Mouse (Mus musculus): ENCODE data around the gene Ttc33. TPM values are rescaled to one million over a fixed set of nuclear protein-coding genes. Genes with fewer than 3 reads are reported as not detected.
"Not testable (repeated sequence)": the region's sequence is repeated elsewhere in the genome, so short reads cannot be mapped to it uniquely, and the experiment has no call there.

The Ttc33 gene
- total RNA-seq, 2 experiments from 2014 or later = 38.9 to 39.9 TPM

DNA sequence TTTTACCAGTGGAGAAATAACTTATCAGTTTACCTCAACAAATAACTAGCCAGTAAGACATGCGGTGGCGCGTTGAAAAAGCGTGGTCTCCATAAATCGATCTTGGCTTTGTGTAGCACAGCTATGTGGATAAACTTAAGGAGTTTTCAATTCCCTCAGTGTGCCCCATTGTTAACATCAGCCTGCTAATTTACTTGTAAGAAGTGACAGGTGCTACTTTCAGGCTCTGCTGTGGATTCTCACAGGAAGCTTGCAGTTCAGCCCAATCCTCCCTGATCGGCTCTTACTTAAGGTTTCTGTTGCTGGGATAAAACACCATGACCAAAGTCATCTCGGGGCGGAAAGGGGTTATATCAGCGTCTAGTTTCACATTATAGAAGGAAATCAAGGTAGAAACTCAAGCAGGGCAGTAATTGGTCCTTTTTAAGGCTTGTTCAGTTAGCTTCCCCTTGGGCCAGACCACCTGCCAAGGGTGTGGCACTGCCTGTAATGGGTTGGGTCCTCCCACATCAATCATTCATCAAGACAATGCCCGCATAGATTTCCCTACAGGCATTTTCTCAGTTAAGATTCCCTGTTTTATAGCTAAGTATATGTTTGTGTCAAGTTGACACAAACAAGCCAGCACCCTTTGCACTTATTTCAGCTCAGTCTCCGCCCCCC lies 526 bp upstream of the Ttc33 start:
- DNase-seq = peak; percentile 13
- intact Hi-C loops (cut with DNase I) = no loop called here

DNA sequence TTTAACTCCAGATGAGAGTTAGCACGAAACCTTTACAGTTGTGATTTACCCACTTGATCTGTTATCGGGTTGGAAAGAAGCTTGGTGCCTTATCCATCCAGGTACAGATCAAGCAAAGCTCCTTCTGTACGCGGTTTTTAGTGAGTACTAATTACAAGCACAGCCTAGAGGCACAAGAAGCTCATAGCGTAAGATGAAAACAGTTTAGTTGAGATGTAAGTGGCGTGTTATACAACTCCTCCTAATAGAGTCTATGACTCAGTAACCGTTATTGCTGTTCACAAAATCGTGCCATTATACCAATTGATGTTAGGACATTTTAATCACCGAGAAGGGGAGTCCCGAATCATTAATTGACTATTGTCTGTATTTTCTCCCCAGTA lies 959 bp downstream of the Ttc33 start:
- DNase-seq = no peak
- intact Hi-C loops (cut with DNase I) = no loop called here

DNA sequence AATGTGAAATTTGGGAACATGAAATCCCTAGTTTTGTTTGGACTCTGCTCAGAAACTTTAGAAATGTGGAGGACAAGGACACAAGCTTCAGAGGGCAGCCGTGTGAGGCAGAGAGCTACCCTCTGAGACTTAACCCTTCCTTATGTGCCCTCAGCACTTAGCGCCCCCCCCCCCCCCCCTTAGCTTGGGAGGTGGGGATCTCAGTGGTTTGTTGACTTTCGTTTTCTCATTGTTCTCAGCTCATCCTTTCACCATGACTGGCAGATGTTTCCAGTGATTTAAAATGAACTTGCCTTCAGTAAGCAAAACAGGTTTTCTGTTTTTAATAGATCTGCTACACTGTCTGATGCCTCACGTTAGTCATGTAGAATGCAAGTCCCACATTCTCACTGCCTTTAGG lies 1.8 kb downstream of the Ttc33 start:
- no peak for DNase-seq
- intact Hi-C loops (cut with DNase I) = no loop called here

DNA sequence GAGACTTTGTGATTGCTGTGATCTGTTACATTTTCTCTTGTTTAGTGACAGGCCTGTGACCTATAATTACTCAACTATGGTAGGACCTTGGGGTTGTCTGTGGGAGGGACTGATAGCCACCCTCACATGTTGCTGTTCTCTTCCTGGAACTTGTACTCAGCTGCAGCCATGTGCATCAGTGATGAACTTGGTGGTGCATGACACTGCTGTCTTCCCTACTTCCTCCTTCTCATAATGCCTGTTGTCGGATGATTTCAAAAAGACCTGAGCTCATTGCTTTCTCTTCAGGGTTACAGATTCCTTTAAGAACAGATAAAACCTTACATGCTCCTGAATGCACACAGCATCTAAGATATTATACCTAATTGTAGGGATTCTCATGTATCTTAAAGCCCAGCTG lies 2.7 kb downstream of the Ttc33 start:
- intact Hi-C loops (cut with DNase I) = no loop called here
- DNase-seq = no peak

DNA sequence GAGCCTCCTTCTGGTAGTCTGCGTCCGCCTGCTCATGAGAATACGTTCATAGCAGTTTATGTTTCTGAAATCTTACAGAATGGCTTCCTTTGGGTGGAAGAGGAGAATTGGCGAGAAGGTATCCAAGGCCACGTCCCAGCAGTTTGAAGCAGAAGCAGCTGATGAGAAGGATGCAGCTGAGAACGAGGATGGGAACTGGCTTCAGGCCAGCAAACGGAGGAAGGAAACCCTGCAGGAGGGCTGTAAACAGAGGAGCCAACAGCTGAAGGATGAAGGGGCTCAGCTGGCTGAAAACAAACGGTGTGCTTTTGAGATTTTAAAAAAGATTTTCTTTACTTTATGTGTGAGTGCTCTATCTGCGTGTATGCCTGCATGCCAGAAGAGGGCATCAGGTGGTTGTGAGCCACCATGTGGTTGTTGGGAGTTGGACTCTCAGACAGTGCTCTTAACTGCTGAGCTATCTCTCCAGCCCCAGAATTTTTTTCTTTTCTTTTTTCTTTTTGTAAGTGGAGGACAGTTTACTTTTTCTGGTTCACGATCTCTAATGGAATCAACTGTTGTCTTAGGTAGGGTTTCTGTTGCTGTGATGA lies 4.3 kb downstream of the Ttc33 start:
- DNase-seq = peak; percentile 32

DNA sequence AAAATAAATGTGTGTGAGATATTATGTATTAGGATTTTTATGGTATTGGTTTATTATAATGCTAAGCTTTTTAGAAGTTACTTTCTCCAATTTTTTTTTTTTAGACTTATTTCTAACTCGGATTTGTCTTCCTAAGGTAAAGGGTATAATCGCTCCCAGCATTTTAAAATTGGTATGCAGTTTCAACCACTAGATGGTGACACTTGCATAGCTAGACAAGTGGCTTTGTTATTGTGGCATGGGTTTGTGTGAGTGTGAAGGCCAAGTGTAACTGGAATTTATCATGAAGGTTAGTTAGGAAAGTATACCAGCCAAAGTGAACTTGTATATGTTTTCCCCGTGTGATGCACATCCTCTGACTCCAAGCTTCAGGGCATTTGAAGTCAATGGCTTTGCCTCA lies 8.5 kb downstream of the Ttc33 start:
- intact Hi-C loops (cut with DNase I) = loop anchor here (2.0 to 5.0 kb wide), 2 partner anchors 887 to 1013 kb away; no protein-coding TSS in a partner anchor
- no peak for DNase-seq

More for the DNA sequence above, 4.3 kb downstream of the Ttc33 start:
- intact Hi-C loops (cut with DNase I) = loop anchor here (5.0 kb wide), 1 partner anchor 1018 kb away; no protein-coding TSS in a partner anchor

DNA sequence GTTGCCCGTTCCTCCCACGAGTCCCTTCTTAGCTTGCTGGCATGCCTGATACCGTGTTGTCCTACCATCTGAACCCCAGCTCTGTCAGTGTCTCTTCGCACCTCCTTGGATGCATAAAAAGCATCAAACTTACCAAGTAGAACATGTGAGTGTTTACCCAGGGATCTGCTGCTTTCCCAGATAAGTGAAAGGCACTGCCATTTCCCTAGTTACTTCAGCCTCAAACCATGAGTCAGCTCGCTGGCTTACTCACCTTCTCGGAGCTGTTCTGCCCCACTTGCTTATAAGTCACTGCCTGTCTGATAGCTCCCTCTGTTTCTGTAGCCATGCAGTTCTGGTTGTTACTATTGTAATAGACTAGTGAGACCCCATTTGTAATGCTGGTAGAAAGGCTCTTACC lies 9.1 kb downstream of the Ttc33 start:
- intact Hi-C loops (cut with DNase I) = loop anchor here (5.0 kb wide), 1 partner anchor 1013 kb away; no protein-coding TSS in a partner anchor
- DNase-seq = no peak

DNA sequence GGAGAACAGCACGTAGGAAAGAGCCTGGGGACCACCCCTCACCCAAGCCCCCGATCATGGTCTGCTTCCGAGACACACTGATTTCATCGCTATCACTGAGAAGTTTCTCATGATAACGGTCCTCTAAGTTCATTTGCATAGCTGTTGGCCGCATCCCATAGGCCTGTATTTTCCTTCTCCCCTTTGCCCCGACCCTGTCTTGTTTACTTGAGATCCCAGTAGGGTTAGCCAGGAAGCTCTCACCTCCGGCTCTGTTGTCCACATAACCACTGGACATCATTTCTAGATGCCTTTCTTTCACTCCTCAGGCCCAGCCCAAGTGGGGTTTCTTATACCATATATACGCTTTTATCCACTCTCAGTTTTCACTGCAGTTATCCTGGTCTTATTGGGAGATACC lies 9.6 kb downstream of the Ttc33 start:
- DNase-seq = no peak
- intact Hi-C loops (cut with DNase I) = loop anchor here (5.0 kb wide), 1 partner anchor 1012 kb away; no protein-coding TSS in a partner anchor

DNA sequence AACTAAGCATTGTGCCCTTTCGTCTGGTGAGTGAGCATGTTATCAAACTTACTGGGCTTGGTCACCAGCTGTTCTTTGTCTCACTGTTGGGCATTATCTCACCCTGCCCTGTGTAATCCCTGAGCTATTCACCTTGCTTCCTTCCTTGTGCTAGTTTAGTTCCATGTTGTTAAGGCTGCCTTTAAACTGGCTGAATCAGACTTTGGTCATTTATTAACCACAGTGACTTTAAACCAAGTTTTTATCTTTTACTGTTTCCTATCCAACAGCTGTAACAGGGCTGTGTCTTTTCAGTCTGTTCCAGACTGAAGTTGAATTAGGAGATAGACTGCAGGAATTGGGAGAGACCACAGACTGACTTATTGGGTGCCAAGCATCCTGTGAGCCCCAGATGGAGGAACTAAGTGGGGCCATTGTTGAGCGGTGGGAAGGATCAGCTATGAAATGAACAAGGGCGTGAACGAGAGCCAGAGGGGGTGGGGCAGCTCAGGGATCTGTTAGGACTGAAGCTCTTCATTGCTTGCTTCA lies 10.7 kb downstream of the Ttc33 start:
- intact Hi-C loops (cut with DNase I) = no loop called here
- DNase-seq = no peak

DNA sequence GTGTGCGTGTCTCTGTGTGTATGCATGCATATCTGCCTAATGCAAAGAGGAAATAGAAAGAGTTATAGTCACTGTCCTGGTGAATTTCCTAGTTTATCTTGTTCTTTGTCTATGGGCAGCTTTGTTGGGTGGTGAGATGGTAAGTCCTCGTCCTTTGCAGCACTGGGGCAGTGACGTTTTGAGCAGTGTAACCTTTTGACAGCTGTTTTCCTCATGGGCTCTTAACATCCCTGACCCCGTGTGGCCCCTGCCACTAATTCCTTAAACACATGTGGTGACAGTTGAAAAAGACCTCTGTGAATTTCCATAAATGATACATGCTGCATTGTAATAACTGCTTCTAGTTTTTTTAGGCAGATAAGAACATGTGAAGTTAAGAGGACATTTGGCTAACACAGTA lies 11.4 kb downstream of the Ttc33 start:
- DNase-seq = no peak
- intact Hi-C loops (cut with DNase I) = no loop called here

DNA sequence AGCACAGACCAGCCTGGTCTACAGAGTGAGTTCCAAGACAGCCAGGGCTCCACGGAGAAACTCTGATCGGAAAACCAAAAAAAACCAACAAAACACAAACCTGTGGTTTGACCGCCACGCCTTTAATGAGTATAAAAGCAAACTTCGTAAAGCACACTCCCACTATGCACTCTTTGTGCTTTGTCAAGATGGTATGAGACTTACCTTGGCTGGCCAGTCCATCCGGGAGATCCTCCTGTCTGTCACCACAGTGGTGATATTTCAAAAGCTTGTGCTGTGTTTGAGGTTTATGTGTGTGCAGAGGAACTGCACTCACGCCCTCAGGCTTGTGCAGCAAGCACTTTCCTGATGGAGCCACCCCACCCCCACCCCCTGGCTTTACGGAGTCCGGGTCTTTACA lies 19.9 kb downstream of the Ttc33 start:
- intact Hi-C loops (cut with DNase I) = no loop called here
- DNase-seq = no peak

DNA sequence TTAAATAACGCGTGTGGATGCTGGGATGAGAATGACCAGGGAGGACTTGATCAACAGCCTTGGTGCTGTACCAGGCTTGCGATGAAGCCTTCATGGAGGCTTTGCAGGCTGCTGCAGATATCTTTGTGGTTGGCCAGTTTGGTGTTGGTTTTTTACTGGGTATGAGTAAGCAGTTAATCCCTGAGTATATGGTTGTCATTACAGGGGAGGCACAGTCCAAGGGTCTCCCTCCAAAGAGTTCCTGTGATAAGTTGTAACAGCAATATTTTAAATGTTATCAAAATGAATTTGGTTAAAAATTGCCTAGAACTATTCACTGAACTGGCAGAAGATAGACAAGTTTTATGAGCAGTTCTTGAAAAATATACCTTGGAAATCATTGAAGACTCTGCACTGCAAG lies 23.8 kb downstream of the Ttc33 start:
- intact Hi-C loops (cut with DNase I) = no loop called here
- DNase-seq = no peak

DNA sequence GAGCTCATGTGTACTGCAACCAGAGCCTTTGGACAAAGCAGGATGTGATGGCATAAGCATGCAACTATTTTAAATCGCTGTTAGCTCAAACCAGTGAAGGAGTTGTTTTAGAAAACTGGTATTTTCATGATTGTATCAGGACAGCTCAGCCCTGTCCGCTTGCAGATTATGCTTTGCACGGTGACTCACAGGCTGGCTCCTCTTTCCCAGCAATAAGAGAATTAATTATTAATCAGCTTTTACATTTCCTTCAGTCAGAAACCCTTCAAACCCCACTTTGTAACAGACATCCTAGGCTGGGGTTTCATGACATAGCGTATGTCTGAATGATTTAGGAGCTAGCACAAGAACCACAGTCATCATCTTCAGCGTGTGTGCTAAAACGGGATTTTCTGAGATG lies 35.2 kb downstream of the Ttc33 start:
- no peak for DNase-seq
- intact Hi-C loops (cut with DNase I) = no loop called here

DNA sequence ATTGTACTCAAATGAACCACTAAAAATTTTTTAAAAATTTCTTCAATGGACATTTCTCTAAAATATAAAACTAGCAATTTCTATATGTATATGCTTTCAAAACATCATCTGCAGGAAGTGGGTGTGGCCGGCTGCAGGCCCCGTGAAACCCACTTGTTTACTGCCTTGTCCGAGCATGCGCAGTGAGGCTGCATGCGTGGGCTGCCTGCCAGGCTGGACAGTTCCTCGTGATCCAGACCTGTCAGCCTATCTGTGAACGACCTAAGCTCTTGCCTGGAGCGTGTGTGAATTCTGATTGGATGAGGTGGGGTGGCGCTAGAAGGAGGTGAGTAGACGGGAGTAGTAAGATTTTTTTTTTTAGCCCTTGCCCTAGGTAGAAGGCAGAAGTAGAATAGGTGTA lies 45.4 kb downstream of the Ttc33 start:
- DNase-seq; intact Hi-C loops (cut with DNase I): not testable (repeated sequence)

DNA sequence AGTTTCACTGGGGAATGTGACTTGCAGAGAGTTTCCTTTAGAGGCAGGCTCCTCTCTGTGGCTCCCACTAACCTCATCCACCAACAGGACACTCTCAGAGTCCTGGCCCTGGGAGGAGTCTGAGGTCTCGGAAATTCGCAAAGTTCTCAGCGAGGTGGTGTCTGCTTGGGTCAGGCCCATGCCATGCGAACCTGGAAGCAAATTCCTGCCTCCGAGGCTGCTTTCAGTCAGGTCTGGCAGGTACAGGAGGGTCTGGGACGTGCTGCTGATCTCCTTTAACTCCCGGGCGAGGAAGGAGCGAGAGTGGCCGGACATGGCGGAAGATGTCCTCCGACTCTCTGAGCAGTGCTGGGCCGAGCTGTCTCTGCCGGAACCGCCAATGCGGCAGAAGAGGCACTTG lies 49.3 kb downstream of the Ttc33 start:
- intact Hi-C loops (cut with DNase I) = loop anchor here (5.0 kb wide), 2 partner anchors 683 to 973 kb away; no protein-coding TSS in a partner anchor
- DNase-seq = no peak

DNA sequence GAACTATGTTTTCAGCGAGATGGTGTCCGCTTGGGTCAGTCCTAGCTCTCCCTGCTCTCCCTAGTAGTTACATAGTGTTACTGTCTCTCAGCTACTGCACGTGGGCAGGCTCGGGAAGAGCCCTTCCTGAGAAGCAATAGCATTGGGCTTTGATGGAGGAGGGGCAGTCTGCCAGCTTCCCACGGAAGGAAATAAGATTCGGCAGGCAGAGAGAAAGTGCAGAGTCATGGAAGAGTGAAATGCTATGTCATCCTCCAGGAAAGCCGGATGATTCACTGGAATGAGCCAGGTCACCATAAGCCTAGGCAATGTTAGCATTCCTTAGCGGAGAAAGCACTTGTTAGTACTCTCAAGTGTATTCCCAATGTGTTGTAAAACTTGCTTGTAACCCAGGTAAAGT lies 50.2 kb downstream of the Ttc33 start:
- intact Hi-C loops (cut with DNase I) = loop anchor here (5.0 kb wide), 2 partner anchors 682 to 972 kb away; no protein-coding TSS in a partner anchor
- peak; percentile 34 for DNase-seq

DNA sequence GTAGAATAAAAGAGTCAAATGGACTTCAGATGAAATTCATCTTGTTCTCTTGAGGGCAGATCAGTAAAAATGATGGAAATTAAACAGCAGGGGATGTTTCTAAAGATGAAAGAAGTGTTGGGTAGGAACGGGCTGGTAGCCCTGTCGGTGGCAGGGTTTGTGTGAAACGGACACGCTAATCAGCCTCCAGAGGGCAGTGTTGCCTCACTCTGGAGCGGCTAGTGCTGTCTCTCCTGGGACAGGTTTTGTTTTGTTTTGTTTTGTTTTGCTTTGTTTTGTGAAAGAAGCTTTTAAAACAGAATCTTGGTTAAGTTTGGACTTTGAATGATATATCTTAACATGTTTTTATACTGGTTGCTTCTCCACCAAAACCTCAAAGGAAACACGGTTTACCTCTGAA lies 51.2 kb downstream of the Ttc33 start:
- intact Hi-C loops (cut with DNase I) = loop anchor here (5.0 kb wide), 2 partner anchors 681 to 971 kb away; no protein-coding TSS in a partner anchor
- DNase-seq = peak; percentile 77

DNA sequence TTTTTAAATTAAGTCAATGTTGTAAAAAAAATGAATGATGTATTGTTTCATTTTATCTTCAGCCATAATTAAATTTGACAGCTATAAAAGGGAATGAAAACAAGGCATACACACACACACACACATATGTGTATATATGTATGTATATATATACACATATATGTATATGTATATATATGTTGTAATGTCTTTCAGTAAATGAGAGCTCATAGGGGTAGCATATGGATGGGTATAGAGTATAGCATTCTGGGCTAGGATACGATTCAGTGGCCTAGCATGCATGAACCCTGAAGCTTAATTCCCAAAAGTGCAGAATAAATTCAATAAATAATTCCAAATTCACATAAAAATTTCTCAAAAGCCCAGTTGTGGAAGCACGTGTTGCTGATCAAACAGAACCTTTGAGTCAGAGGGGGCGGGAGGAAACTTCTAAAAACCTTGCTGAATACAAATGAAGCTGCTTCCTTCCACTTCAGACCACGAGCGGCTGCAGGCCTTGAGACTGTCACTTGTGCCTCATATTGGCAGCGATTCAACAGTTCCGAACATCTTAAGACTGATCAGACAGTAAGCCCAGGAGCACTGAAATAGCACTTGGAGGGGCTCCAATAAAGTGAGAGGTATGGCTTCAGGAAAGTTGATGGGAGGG lies 51.8 kb downstream of the Ttc33 start:
- intact Hi-C loops (cut with DNase I) = loop anchor here (5.0 kb wide), 2 partner anchors 680 to 970 kb away; no protein-coding TSS in a partner anchor
- no peak for DNase-seq

DNA sequence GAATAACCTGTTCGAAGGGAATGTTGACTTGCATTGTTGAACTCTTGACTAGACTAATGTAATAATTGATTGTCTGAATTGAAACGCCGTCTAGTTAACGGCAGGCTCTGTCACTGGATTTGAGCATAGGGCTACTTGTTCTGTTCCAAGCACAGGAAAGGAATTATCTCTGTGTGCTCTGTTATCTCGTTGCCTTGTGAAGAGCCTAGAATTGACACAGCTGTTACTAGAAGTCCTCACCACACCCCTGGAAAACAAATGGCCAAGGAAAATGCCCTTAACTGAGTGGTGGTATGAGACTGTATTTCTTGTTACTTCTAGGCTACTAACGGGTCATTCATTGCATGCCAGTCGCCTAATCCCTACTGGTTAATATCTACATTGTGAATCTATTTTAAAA lies 52.7 kb downstream of the Ttc33 start:
- intact Hi-C loops (cut with DNase I) = loop anchor here (5.0 kb wide), 2 partner anchors 679 to 969 kb away; no protein-coding TSS in a partner anchor
- no peak for DNase-seq

DNA sequence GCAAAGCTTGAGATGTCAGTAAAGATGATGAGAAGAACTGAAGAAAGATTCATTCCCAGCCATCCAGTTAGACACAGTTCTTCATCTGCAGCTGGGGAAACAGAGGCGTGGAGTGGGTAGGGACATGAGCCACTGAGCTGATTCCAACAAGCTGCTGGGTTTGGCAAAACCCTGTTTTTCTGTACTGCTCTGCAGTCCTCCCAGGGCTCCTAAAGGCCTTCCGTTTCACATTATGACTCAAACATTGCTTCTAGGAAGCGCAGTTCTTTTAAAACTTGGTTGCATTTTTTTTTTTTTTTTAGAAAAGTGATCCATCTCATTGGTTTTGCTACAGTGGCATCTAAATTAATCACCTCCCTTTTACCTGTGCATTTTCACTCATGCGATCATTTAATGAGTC lies 53.2 kb downstream of the Ttc33 start:
- intact Hi-C loops (cut with DNase I) = loop anchor here (5.0 kb wide), 2 partner anchors 679 to 969 kb away; no protein-coding TSS in a partner anchor
- no peak for DNase-seq

DNA sequence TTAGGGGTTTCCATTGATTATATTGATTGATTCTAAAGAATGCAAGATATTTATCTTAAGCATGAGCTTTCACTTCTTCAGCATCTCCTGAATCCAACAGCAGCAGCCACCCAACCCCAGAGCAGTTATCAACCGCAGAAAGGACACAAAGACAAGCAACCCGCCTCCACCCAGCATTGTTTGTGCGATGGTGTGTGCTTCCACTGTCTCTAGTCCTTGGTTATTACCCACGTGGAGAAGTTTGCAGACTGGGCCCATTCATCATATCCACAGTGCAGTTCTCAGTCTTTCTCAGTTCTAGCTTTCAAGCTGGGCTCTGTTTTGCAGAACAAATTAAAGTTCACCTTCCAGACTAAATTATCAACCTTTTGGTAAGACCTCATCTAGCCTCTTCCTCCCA lies 54.0 kb downstream of the Ttc33 start:
- intact Hi-C loops (cut with DNase I) = loop anchor here (5.0 kb wide), 2 partner anchors 678 to 968 kb away; no protein-coding TSS in a partner anchor
- no peak for DNase-seq
